Mouse (Mus musculus) G1E (cell line): ENCODE data around the gene Gimap3. TPM values are rescaled to one million over a fixed set of nuclear protein-coding genes. Genes with fewer than 3 reads are reported as not detected.

Experiments used
- ATAC-seq: 2 replicates; pipeline ENCODE4 v1.8.0; 2016; ENCODE audit warnings: mild to moderate bottlenecking; ENCODE audit not compliant: insufficient number of reproducible peaks, poor library complexity, low FRiP score, severe bottlenecking; ENCODE audit errors: extremely low read depth
- DNase-seq: peaks from one replicate; pipeline ENCODE4 v3.0.0; 2012; ENCODE audit warnings: low spot score
- H3K27me3 ChIP-seq: 2 replicates; pipeline ENCODE4 v1.6.1; 2012; ENCODE audit warnings: mild to moderate bottlenecking, low read length, inconsistent platforms; ENCODE audit not compliant: insufficient read depth
- H3K36me3 ChIP-seq: replicated peaks from 2 replicates; pipeline ENCODE3; 2012; ENCODE audit warnings: mild to moderate bottlenecking, inconsistent platforms
- H3K4me1 ChIP-seq: 2 replicates; pipeline ENCODE4 v1.6.1; 2012; ENCODE audit warnings: low read depth, low read length, inconsistent platforms, mixed read lengths; ENCODE audit not compliant: insufficient read depth
- H3K4me3 ChIP-seq: 2 replicates; pipeline ENCODE4 v1.5.1; 2012; ENCODE audit warnings: low read depth, mild to moderate bottlenecking, inconsistent platforms, low read length, moderate library complexity, mixed read lengths
- H3K9me3 ChIP-seq: replicated peaks from 2 replicates; pipeline ENCODE4 v1.6.1; 2012; ENCODE audit warnings: inconsistent platforms
- CTCF ChIP-seq: IDR thresholded peaks from 2 replicates; pipeline ENCODE4 v1.5.1; 2012; ENCODE audit warnings: low read depth, low read length, inconsistent platforms, mixed read lengths
- GATA1 ChIP-seq: IDR thresholded peaks from 2 replicates; pipeline ENCODE4 v1.6.1; 2012; ENCODE audit warnings: borderline replicate concordance, low read length, inconsistent platforms, mixed read lengths
- GATA2 ChIP-seq: IDR thresholded peaks from 2 replicates; pipeline ENCODE4 v1.6.1; 2012; ENCODE audit warnings: low read depth, low read length, inconsistent platforms, borderline replicate concordance
- POLR2AphosphoS5 ChIP-seq: IDR thresholded peaks from 2 replicates; pipeline ENCODE4 v1.6.1; 2012; ENCODE audit warnings: low read depth, low read length, inconsistent platforms; ENCODE audit not compliant: insufficient replicate concordance
- TAL1 ChIP-seq: conservative IDR thresholded peaks from 2 replicates; pipeline ENCODE4 v1.6.1; 2012; ENCODE audit warnings: low read depth, low read length, inconsistent platforms, mixed read lengths
- polyA plus RNA-seq: library from polyadenylated mRNA; stranded (reverse); fragments of >175 nt; gene quantifications from 2 replicates; pipeline ENCODE4 v1.2.3, GENCODE M21; 2012
- total RNA-seq, 2 experiments: library from RNA; stranded (forward) in 1 of 2; stranded (reverse) in 1 of 2; fragments of 200-1000 nt in 1 of 2; fragments of >200 nt in 1 of 2; fragmentation: Nextera tagmentation in 1 of 2; gene quantifications; 2 replicates each; pipeline ENCODE4 v1.2.3; 2014 to 2017

Gimap3 gene
- total and polyA plus RNA-seq, 3 experiments, result 0.11 TPM; not detected in 2

GRCm38 (mm10) chr6:48727761-48728160, 42.9 kb downstream of the Gimap3 start:
- Histone ChIP-seq H3K9me3 (no peaks in the 10 kb centered on the region), H3K4me3 (no peak overlapping the region), H3K27me3 (no peaks in the 10 kb centered on the region), H3K36me3 (no peaks in the 10 kb centered on the region), H3K4me1 (no peaks in the 10 kb centered on the region)
- no peak for ATAC-seq
- TF ChIP-seq TAL1 (no peak), GATA2 (no peak), CTCF (no peak), POLR2AphosphoS5 (no peak), GATA1 (no peak)
- DNase-seq, result no peak

- Histone ChIP-seq H3K4me3 (no peak overlapping the region), H3K27me3 (no peaks in the 10 kb centered on the region), H3K4me1 (no peaks in the 10 kb centered on the region), H3K36me3 (no peaks in the 10 kb centered on the region), H3K9me3 (no peaks in the 10 kb centered on the region)
- ATAC-seq (no peak), DNase-seq (no peak)
- no peak for TF ChIP-seq GATA1
- no peak for TF ChIP-seq POLR2AphosphoS5
Measured at GRCm38 (mm10) chr6:48725476-48725875, 45.2 kb downstream of the Gimap3 start.

- no peak for TF ChIP-seq GATA1
- no peak for TF ChIP-seq CTCF
- no peak for TF ChIP-seq GATA2
- TF ChIP-seq TAL1, result no peak
- TF ChIP-seq POLR2AphosphoS5, result no peak
- DNase-seq (no peak), ATAC-seq (no peak)
- Histone ChIP-seq H3K36me3 (no peaks in the 10 kb centered on the region), H3K4me1 (no peaks in the 10 kb centered on the region), H3K27me3 (no peaks in the 10 kb centered on the region), H3K9me3 (no peaks in the 10 kb centered on the region), H3K4me3 (no peak overlapping the region)
Measured at GRCm38 (mm10) chr6:48723468-48723867, 47.2 kb downstream of the Gimap3 start.

GRCm38 (mm10) chr6:48720326-48720725, 50.3 kb downstream of the Gimap3 start:
- H3K4me1 ChIP-seq, result no peaks in the 10 kb centered on the region
- ATAC-seq (no peak), DNase-seq (no peak)
- no peaks in the 10 kb centered on the region for H3K27me3 ChIP-seq
- H3K36me3 ChIP-seq, result no peaks in the 10 kb centered on the region
- no peaks in the 10 kb centered on the region for H3K9me3 ChIP-seq
- no peak for TF ChIP-seq GATA1
- TF ChIP-seq CTCF, result no peak
- TF ChIP-seq GATA2, result no peak
- no peak for TF ChIP-seq TAL1
- TF ChIP-seq POLR2AphosphoS5, result no peak
- H3K4me3 ChIP-seq, result no peak overlapping the region

GRCm38 (mm10) chr6:48718455-48718854, 52.2 kb downstream of the Gimap3 start, which contains the start of the genes Gm28053 and Gimap7:
Gm28053 (plus strand) TSS chr6:48718607.
Gimap7 (plus strand) TSS chr6:48718621.
- Histone ChIP-seq H3K9me3 (no peaks in the 10 kb centered on the region), H3K4me3 (no peak within 1 kb of the TSS)
- TF ChIP-seq GATA2 (no peak), POLR2AphosphoS5 (no peak), GATA1 (no peak), CTCF (no peak), TAL1 (no peak)

More at GRCm38 (mm10) chr6:48718455-48718854, 52.2 kb downstream of the Gimap3 start, which contains the start of the genes Gm28053 and Gimap7:
- Histone ChIP-seq H3K36me3 (no peaks in the 10 kb centered on the region), H3K4me1 (no peaks in the 10 kb centered on the region), H3K27me3 (no peaks in the 10 kb centered on the region)
- ATAC-seq (no peak), DNase-seq (no peak)

Other genes starting within 250 kb of the Gimap3 start
Only the 20 nearest of the 22 such genes appear.
- not detected in 2 replicates for gene Rarres2, start 198.1 kb downstream of the Gimap3 start, total RNA-seq (2014; fragmentation: Nextera tagmentation)
- 0.06 and 0.11 TPM in 2 replicates for gene Rarres2, start 198.1 kb downstream of the Gimap3 start, total RNA-seq (2017)
- gene Rarres2, start 198.1 kb downstream of the Gimap3 start, polyA plus RNA-seq, result not detected in 2 replicates
- gene Gm45021, start 181.2 kb downstream of the Gimap3 start, total RNA-seq (2014; fragmentation: Nextera tagmentation), result not detected in 2 replicates
- gene Gm45021, start 181.2 kb downstream of the Gimap3 start, total RNA-seq (2017), result not detected in 2 replicates
- not detected in 2 replicates for gene Gm45021, start 181.2 kb downstream of the Gimap3 start, polyA plus RNA-seq
- not detected in 2 replicates for gene Repin1, start 177.0 kb downstream of the Gimap3 start, total RNA-seq (2014; fragmentation: Nextera tagmentation)
- 0.27 TPM in 1 of 2 replicates, not detected in the other for gene Repin1, start 177.0 kb downstream of the Gimap3 start, total RNA-seq (2017)
- gene Repin1, start 177.0 kb downstream of the Gimap3 start, polyA plus RNA-seq, result not detected in 2 replicates
- gene Gm44965, start 176.9 kb downstream of the Gimap3 start, total RNA-seq (2014; fragmentation: Nextera tagmentation), result not detected in 2 replicates
- not detected in 2 replicates for gene Gm44965, start 176.9 kb downstream of the Gimap3 start, total RNA-seq (2017)
- gene Gm44965, start 176.9 kb downstream of the Gimap3 start, polyA plus RNA-seq, result not detected in 2 replicates
- not detected in 2 replicates for gene Zfp775, start 168.8 kb downstream of the Gimap3 start, total RNA-seq (2014; fragmentation: Nextera tagmentation)
- 0.06 and 0.11 TPM in 2 replicates for gene Zfp775, start 168.8 kb downstream of the Gimap3 start, total RNA-seq (2017)
- not detected in 2 replicates for gene Zfp775, start 168.8 kb downstream of the Gimap3 start, polyA plus RNA-seq
- gene AI854703, start 144.1 kb downstream of the Gimap3 start, total RNA-seq (2014; fragmentation: Nextera tagmentation), result not detected in 2 replicates
- gene AI854703, start 144.1 kb downstream of the Gimap3 start, total RNA-seq (2017), result 0.11 TPM in 1 of 2 replicates, not detected in the other
- gene AI854703, start 144.1 kb downstream of the Gimap3 start, polyA plus RNA-seq, result not detected in 2 replicates
- not detected in 2 replicates for gene Gimap8, start 123.6 kb downstream of the Gimap3 start, total RNA-seq (2014; fragmentation: Nextera tagmentation)
- 0.05 TPM in 1 of 2 replicates, not detected in the other for gene Gimap8, start 123.6 kb downstream of the Gimap3 start, total RNA-seq (2017)
- gene Gimap8, start 123.6 kb downstream of the Gimap3 start, polyA plus RNA-seq, result not detected in 2 replicates
- 9.0 and 9.9 TPM in 2 replicates for gene Gimap9, start 94.7 kb downstream of the Gimap3 start, total RNA-seq (2014; fragmentation: Nextera tagmentation)
- gene Gimap9, start 94.7 kb downstream of the Gimap3 start, total RNA-seq (2017), result 23.6 and 25.8 TPM in 2 replicates
- gene Gimap9, start 94.7 kb downstream of the Gimap3 start, polyA plus RNA-seq, result 0.30 and 0.53 TPM in 2 replicates
- not detected in 2 replicates for gene Gimap4, start 86.3 kb downstream of the Gimap3 start, total RNA-seq (2014; fragmentation: Nextera tagmentation)
- gene Gimap4, start 86.3 kb downstream of the Gimap3 start, total RNA-seq (2017), result not detected in 2 replicates
- not detected in 2 replicates for gene Gimap4, start 86.3 kb downstream of the Gimap3 start, polyA plus RNA-seq
- 0.44 TPM in 1 of 2 replicates, not detected in the other for gene Gimap6, start 62.6 kb downstream of the Gimap3 start, total RNA-seq (2014; fragmentation: Nextera tagmentation)
- 0.87 and 0.99 TPM in 2 replicates for gene Gimap6, start 62.6 kb downstream of the Gimap3 start, total RNA-seq (2017)
- 0.03 and 0.11 TPM in 2 replicates for gene Gimap6, start 62.6 kb downstream of the Gimap3 start, polyA plus RNA-seq
- not detected in 2 replicates for gene Gm28053, start 52.2 kb downstream of the Gimap3 start, total RNA-seq (2014; fragmentation: Nextera tagmentation)
- gene Gm28053, start 52.2 kb downstream of the Gimap3 start, total RNA-seq (2017), result not detected in 2 replicates
- gene Gm28053, start 52.2 kb downstream of the Gimap3 start, polyA plus RNA-seq, result not detected in 2 replicates
- gene Gimap7, start 52.2 kb downstream of the Gimap3 start, total RNA-seq (2014; fragmentation: Nextera tagmentation), result not detected in 2 replicates
- gene Gimap7, start 52.2 kb downstream of the Gimap3 start, total RNA-seq (2017), result 0.22 TPM in 1 of 2 replicates, not detected in the other
- gene Gimap7, start 52.2 kb downstream of the Gimap3 start, polyA plus RNA-seq, result not detected in 2 replicates
- not detected in 2 replicates for gene Gimap1, start 31.8 kb downstream of the Gimap3 start, total RNA-seq (2014; fragmentation: Nextera tagmentation)
- 0.06 TPM in 1 of 2 replicates, not detected in the other for gene Gimap1, start 31.8 kb downstream of the Gimap3 start, total RNA-seq (2017)
- not detected in 2 replicates for gene Gimap1, start 31.8 kb downstream of the Gimap3 start, polyA plus RNA-seq
- gene Gimap5, start 24.7 kb downstream of the Gimap3 start, total RNA-seq (2014; fragmentation: Nextera tagmentation), result not detected in 2 replicates
- gene Gimap5, start 24.7 kb downstream of the Gimap3 start, total RNA-seq (2017), result 0.05 and 0.12 TPM in 2 replicates
- gene Gimap5, start 24.7 kb downstream of the Gimap3 start, polyA plus RNA-seq, result not detected in 2 replicates
- not detected in 2 replicates for gene Tmem176a, start 70.1 kb upstream of the Gimap3 start, total RNA-seq (2014; fragmentation: Nextera tagmentation)
- 0.17 TPM in 1 of 2 replicates, not detected in the other for gene Tmem176a, start 70.1 kb upstream of the Gimap3 start, total RNA-seq (2017)
- not detected in 2 replicates for gene Tmem176a, start 70.1 kb upstream of the Gimap3 start, polyA plus RNA-seq
- not detected in 2 replicates for gene Tmem176b, start 70.6 kb upstream of the Gimap3 start, total RNA-seq (2014; fragmentation: Nextera tagmentation)
- not detected in 2 replicates for gene Tmem176b, start 70.6 kb upstream of the Gimap3 start, total RNA-seq (2017)
- not detected in 2 replicates for gene Tmem176b, start 70.6 kb upstream of the Gimap3 start, polyA plus RNA-seq
- not detected in 2 replicates for gene Aoc1, start 102.0 kb upstream of the Gimap3 start, total RNA-seq (2014; fragmentation: Nextera tagmentation)
- gene Aoc1, start 102.0 kb upstream of the Gimap3 start, total RNA-seq (2017), result 0.11 and 0.12 TPM in 2 replicates
- not detected in 2 replicates for gene Aoc1, start 102.0 kb upstream of the Gimap3 start, polyA plus RNA-seq
- gene 1600015I10Rik, start 159.0 kb upstream of the Gimap3 start, total RNA-seq (2014; fragmentation: Nextera tagmentation), result not detected in 2 replicates
- 0.22 TPM in 1 of 2 replicates, not detected in the other for gene 1600015I10Rik, start 159.0 kb upstream of the Gimap3 start, total RNA-seq (2017)
- gene 1600015I10Rik, start 159.0 kb upstream of the Gimap3 start, polyA plus RNA-seq, result not detected in 2 replicates
- gene Doxl2, start 204.1 kb upstream of the Gimap3 start, total RNA-seq (2014; fragmentation: Nextera tagmentation), result not detected in 2 replicates
- 0.12 TPM in 1 of 2 replicates, not detected in the other for gene Doxl2, start 204.1 kb upstream of the Gimap3 start, total RNA-seq (2017)
- not detected in 2 replicates for gene Doxl2, start 204.1 kb upstream of the Gimap3 start, polyA plus RNA-seq
- gene Svs1, start 216.0 kb upstream of the Gimap3 start, total RNA-seq (2014; fragmentation: Nextera tagmentation), result not detected in 2 replicates
- gene Svs1, start 216.0 kb upstream of the Gimap3 start, total RNA-seq (2017), result 0.05 TPM in 1 of 2 replicates, not detected in the other
- gene Svs1, start 216.0 kb upstream of the Gimap3 start, polyA plus RNA-seq, result not detected in 2 replicates